Mouse (Mus musculus): Measurements from ENCODE around the gene Eepd1. TPM values are rescaled to one million over a fixed set of nuclear protein-coding genes. Genes with fewer than 3 reads are reported as not detected.

Eepd1 gene
- polyA plus RNA-seq, 1 experiment = 22.8 TPM

DNA sequence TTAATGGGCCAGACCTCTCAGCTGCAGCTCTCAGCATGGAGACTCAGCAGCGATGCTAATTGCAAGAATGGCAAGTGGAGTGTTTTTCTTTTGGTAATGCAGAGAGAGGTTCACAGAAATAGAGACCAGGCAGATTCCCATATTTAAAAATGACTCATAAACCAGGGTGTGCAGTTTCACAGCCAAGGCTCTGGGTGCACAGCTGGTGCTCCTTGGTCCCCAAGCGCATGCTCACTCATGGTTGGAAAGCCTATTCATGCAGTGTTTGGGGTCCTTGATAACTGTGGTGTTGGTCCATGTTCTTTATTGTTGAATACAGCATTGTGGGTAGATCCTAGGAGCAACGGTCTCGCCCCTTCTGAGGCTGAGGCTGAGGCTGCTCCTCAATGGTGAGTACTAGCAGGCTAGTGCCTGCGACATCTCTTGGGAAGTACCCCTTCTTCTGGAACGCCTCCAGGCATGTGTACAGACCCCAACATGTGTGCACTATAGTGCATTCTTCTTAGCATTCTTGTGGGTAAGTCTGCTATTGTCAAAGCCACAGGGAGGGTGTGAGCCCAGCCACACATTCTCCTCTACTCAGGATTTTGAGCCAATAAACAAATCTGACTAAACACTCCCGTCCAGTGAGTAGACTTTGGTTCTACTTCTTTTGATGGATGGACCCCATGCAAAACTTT is 46.2 kb downstream of the Eepd1 start:
- DNase-seq (ENCODE audit: extremely low spot score in 1 of 2, low spot score in 1 of 2) = no peak

DNA sequence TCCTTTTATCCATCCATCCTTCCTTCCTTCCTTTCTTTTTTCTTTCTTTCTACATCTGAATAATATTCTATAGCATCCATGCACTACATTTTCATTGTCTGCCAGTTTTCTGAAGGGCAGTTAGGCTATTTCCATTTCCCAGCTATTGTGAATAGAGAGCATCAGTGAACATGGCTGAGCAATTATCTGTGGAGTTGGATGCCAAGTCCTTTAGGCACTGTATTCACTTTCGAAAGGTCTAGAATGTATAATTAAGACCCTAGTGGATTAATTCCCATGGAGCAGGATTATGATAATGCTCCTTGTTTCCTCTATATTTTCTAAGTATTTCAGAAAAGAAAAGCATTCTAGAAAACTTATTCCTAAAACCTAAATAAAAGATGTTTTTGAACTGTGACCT is 50.3 kb downstream of the Eepd1 start:
- no peak for DNase-seq (ENCODE audit: extremely low spot score in 1 of 2, low spot score in 1 of 2)

DNA sequence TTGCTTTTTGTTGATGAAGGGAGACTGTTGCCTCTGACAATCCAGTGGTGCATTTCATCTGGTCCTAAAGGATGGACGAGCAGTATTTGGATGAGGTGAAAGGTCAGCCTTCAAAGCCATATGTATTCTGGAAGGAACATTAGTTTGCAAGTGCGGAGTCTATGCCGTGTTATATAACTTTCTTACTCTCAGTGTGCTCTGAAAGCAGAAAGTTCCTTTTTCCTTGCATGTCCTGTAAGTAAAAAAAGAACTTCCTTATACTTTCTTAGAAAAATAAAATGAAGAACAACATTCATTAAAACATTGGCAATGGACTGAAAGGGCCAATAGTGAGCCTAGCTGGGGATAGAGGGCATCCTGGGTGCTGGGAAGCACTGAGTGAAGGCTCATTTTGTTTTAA is 50.8 kb downstream of the Eepd1 start:
- DNase-seq (ENCODE audit: extremely low spot score in 1 of 2, low spot score in 1 of 2) = no peak

DNA sequence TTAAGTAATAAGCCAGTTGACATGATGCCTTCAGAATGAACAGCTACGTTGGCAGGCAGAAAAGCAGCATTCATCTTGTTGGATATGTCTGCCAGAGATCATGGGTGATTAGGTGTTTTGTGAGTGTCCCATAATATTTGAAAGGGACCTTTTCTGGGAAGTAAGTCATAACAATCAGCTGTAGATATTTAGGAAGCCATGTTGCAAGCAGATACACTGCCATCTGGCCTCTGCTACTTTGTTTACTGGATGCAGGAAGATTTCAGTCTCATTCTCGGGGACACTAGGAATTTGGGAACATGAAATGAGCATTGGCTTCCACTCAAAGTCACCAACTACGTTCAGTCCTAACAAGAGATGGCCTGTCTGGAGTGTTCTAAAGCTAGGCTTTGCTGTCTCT is 54.1 kb downstream of the Eepd1 start:
- DNase-seq (ENCODE audit: extremely low spot score in 1 of 2, low spot score in 1 of 2) = no peak

DNA sequence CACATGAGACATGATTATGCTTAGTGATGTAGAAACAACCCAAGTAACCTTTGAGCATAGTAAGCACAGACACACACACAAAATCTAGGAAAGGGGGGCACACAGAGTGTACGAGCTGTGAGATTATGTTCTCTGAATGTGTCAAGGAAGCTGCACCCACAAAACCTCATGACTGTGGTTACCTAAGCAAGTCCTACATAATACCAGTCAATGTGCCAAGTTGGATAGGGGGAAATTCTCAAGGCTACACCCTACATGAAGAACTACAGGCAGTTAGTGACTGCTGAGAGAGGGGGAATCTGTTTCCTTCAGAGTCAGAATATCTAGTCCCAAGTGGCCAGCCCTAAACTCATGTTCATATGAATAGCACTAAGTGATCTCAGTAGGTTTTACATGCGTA is 58.1 kb downstream of the Eepd1 start:
- no peak for DNase-seq (ENCODE audit: extremely low spot score in 1 of 2, low spot score in 1 of 2)

DNA sequence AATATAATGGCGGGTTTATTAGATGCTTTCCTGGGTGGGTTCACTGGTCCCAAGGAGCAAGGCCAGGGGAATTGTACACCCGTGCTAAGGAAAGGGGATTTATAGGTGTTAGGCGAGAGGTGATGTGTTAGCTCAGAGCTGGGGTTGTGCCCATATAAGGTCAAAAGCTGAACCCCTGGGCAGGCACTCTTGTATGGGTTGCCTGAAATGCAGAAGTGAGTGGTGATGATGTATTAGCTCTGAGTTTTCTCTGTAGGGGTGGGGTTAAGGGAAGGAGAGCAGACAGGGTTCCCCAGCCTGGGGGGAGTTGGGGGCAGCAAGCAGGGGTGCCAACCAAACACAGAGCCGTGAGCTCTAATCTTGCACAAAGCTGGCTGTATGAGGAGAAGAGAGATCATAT is 60.0 kb downstream of the Eepd1 start:
- no peak for DNase-seq (ENCODE audit: extremely low spot score in 1 of 2, low spot score in 1 of 2)

DNA sequence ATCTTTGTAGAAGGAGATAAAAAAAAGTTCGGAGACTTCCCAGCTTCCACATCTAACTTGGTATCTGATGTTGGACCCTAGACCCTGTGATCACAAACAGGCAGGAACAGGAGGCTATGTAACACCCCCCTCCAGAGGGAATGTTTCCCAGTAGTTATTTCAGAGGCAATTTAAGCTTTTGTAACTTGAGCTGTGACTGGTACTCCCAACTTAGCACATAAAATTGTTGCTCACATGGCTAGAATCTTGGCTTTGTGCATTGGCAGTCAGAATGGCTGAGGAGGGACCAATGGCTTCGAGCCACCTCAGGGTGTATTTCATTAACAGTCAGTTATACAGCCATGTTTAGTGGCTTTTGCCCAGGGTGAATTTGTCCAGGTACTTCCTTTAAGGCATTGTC is 63.9 kb downstream of the Eepd1 start:
- no peak for DNase-seq (ENCODE audit: extremely low spot score in 1 of 2, low spot score in 1 of 2)

DNA sequence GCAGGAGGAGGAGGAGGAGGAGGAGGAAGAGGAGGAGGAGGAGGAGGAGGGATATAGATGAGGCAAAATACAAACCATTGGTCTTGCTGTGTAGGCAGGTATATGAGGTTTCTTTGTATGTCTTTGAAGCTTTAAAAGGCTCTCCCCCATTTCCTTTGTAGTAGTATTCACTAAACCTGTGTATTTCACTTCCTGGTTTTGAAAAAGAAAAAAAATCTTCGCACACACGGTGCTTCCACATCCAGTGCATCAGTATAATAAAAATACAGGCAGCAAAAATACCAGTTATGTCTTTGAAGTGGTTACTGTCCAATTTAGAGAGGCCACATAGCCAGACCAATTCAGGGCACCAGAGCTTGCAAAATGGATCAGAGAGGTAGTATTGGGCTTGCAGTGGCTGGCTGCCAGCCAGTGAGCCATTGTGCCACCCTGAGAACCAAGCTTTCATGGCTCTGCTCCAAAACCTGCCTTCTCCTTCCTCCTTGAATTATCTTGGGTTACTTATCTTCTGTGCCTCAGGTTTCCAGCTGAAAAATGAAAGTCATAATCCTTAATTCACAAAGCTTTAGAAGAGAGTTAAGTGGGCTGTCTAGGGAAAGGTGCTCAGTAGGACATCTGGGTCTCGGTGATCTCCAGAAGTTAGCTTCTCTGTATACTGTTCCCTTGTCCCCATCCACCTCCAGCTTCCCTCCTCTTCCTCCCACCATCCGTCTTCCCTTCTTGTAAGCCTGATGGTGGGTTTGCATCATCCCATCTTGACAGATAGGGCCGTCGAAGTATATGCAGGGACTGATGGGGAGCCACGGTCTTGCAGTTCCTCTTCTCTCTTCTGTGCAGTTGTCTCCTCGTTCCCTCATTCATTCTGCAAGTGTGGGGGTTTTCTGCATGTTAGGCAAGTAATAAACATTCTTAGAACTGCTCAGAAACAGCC is 68.0 kb downstream of the Eepd1 start:
- DNase-seq (ENCODE audit: extremely low spot score in 1 of 2, low spot score in 1 of 2) = no peak

DNA sequence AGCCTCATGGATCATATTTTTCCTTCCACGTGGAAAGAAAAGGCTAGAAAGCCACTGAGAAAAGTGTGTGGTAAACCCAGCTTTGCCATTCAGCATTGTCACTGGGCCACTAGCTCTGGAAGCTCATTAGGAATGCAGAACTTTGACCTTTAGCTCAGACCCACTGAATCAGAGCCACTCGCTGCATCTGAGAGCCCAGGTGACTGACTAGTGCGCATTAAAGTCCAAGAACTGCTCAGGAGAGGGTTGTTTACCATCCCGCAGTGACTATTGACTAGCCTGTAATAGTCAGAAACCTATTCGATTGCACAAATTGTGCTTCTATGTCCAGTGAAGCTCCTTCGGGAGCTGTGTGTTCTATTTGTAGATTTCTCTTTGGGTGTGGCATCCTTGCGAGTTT is 68.8 kb downstream of the Eepd1 start:
- no peak for DNase-seq (ENCODE audit: extremely low spot score in 1 of 2, low spot score in 1 of 2)

DNA sequence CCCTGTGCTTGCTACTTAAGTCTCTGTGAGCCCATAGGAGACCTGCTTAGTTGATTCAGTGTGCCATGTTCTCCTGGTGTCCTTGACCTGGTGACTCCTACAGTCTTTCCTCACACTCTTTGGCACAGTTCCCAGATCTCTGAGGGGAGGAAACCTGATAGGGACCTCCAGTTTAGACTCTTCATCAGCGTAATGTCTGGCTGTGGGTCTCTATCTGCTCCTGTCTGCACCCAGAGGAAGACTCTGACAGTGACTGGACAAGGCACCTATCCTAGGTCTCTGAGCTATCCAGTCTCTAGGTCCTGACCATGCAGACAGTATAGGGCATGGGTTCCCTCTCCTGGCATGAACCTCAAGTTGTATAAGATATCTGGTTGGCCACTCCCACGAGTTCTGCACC is 71.2 kb downstream of the Eepd1 start:
- no peak for DNase-seq (ENCODE audit: extremely low spot score in 1 of 2, low spot score in 1 of 2)

DNA sequence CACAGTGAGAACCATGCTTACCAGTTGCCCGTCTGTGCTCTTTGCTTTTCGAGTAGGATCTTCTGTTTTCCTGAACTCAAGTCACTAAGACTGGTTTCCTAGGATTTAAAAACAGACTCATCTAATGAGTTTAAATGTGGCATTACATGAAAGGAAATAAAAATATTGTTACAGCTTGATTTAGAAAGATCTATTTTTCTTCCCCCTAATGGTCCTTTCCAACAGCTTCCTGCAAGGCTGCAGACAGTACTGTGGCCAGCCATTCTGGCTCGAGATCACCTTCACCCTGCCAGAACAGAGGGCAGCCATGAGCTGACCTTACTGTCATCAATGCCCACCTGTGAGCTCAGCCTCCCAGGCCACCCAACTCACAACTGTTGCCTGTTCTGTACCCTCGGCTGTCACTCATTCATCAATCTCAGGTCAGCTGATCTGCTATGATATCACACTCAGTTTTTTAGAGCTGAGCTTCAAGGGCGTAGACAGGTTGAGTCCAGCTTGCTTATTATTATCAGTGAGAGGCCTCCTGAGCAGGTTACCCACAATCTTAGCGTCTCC is 73.0 kb downstream of the Eepd1 start:
- no peak for DNase-seq (ENCODE audit: extremely low spot score in 1 of 2, low spot score in 1 of 2)

DNA sequence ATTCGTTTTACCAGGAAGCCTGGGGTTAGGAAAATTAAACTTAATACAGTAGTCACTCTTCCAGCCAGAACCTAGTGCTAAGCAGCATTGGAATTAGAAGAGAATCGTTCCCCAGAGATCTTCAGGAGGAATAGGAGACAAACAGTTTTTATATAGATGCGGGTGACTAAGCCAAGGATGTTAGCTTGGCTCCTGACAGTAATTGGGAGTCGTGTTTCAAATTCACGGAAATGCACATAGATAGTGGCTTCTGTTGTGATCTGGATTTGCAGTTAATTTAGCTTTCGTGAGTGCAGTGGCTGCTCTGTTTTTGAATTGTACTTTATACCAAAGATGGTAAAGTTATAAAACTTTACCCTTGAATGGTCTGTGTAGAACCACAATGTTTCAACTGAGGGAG is 73.9 kb downstream of the Eepd1 start:
- DNase-seq (ENCODE audit: extremely low spot score in 1 of 2, low spot score in 1 of 2) = no peak

DNA sequence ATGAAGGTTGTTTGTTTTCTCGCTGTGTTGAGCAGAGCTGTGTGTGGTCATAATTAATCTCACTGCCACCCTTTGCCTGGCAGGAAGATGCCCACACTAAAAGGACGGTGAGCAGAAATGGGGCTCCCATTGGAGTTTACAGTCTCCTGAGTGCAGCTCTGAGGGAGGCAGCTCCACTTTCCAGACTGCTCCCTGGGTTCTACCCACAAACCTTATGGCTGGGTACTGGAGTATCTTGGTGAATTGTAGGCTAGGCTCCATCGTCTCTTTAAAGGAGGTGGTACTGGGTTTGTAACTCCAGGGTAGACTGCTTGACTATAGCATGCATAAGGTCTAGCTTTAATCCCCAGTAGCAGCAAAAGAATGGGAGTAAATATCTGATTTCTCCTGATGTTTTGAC is 74.7 kb downstream of the Eepd1 start:
- no peak for DNase-seq (ENCODE audit: extremely low spot score in 1 of 2, low spot score in 1 of 2)

DNA sequence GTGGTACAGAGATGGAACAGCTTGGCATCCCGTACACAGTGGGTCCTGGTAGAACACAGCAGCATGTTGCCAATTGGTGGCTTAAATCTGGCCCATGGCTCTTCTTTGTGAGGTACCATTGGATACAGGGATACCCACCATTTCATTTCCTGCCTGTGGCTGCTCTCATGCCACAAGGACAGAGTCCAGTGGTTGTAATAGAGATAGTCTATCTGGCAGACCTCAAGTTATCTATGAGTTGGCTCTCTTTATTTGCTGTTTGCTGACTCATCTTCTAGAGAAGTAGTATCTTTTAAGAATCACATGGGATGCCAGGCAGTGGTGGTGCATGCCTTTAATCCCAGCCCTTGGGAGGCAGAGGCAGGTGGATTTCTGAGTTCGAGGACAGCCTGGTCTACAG is 76.0 kb downstream of the Eepd1 start:
- no peak for DNase-seq (ENCODE audit: extremely low spot score in 1 of 2, low spot score in 1 of 2)

DNA sequence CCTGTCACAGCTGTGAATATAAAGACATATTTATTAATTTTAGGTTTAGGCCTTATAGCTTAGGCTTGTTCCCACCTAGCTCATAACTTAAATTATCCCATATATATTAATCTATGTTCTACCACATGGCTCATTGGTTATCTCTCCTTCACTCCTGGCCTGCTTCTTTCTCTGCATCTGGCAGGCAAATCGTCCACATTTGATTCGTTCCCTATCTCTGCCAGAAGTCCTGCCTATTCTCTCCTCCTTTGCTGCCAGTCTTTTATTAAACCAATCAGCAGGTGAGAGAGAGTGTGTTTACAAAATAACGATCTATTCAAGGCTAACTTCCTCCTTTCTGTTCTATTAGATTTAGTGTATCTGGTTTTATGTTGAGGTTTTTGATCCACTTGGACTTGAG is 77.5 kb downstream of the Eepd1 start:
- DNase-seq (ENCODE audit: extremely low spot score in 1 of 2, low spot score in 1 of 2) = no peak

DNA sequence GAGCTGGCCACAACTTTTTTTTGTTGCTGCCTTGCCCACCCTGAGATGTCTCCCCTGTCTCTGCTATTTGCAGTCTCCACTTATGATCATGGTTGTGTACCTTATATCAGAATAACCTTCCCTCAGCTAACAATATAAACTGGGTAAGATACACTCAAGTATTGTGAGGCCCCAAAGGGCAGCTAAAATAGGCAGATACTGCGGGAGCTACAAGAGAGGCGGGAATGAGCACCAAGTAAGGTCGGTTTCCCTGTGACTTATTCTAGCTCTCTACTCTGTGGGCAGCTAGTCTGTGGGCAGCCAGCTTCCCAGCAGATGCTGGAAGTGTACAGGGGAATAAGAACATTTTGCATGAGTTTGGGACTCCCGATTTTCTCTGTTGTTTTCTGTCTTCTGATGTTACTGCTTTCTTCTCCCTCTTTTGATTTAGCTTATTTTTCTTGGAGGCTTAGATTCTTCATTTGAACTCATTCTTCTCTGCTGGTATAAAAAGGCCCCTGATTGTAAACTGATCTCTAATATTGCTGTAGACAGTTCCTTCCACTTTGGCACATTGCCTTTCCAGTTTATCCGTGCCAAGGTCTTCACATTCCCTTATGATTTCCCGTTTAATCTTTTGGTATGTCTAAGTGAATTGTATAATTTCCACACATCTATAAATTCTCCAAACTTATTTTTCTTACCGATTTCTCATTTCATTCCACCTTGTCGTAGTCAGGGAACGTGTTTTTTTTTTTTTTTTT is 78.8 kb downstream of the Eepd1 start:
- DNase-seq (ENCODE audit: extremely low spot score in 1 of 2, low spot score in 1 of 2) = no peak

DNA sequence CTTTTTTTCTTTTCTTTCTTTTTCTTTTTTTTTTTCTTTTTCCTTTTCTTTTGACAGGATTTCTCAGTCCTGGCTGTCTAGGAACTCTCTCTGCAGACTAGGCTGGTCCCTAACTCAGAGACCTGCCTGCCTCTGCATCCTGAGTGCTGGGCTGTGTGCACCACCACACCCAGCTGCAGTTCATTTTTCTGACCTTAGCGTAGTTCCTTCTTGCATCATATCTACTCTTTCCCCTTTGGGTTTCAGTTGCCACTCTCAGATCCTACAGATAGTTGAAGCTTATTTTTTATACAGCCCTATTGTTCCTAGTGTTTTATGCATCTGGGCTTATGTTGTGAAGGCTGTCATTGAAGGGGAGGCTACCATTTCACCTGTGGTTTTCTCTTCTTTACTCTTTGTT is 79.8 kb downstream of the Eepd1 start:
- DNase-seq (ENCODE audit: extremely low spot score in 1 of 2, low spot score in 1 of 2) = no peak

DNA sequence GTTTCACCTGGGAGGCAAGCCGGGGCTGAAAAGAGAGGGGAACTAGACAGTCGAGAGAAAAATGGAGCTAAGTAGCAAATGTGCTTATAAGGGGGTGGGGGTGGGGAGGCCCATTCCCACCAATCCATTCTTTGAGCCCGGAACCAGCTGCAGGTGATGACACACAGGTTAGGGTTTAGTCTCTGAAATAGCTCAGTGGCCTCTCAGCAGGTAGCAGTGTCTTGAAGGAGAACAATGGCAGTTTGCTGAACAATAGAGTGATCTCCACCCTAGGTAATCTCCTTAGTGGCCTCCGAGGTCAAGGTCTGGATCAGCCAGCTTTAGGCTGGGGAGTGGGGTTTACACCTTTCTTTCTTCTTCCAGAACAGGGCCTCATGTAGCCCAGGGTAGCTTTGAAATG is 82.5 kb downstream of the Eepd1 start:
- no peak for DNase-seq (ENCODE audit: extremely low spot score in 1 of 2, low spot score in 1 of 2)

DNA sequence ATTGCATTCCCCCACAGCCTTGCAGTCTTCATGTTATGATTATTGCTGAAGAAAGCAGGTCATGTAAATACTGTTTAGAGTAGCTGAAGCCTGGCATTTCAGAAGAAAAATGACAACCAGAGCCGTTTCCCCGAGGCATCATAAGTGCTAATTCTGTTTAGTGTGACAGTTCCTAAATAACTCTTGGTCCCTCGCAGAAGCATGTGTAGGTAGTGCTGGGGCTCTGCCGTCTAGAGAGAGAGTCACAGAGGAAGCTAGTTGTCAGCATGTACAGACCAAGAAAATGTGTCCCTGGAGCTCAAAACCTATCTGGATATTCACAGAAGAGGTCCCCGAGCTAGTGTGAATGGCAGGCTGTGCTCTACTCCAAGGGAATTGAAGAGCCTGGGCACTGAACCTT is 85.7 kb downstream of the Eepd1 start:
- DNase-seq (ENCODE audit: extremely low spot score in 1 of 2, low spot score in 1 of 2) = no peak

DNA sequence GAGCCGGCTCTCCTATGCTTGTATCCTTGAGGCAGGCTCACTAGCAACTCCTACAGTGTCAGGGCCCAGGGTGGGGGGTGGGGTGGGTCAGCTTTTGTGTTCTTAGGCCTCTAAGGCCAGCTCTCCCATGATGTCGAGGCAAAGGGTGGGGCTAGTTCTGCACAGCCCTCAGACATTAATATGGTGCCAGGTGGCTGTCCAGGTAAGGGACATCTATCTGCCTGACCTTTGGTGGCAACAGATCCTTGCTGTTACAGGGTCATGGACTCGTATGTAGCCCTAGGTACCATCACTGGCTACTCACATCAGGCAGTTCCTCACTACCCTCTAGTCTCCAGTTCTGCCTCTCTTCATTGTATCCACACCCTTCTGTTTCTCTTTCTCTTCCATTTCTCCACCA is 87.4 kb downstream of the Eepd1 start:
- no peak for DNase-seq (ENCODE audit: extremely low spot score in 1 of 2, low spot score in 1 of 2)

DNA sequence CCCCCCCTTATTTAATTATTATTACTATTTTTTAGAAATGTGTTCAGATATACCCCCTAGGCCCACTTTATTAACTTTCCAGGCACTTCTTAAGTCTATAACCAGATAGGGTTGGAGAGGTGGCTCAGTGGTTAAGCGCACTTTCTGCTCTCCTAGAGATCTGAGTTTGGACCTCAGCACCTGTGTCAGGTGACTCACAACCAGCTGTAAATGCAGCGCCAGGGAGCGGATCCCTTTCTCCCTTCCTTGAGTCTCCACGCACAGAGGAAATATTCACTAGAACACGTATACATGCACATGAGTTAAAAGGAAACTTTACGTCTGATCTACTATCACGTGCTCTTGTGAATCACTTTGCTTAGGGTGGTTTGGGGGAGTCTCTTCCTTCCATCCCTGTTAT is 88.7 kb downstream of the Eepd1 start:
- no peak for DNase-seq (ENCODE audit: extremely low spot score in 1 of 2, low spot score in 1 of 2)

Data from frontal cortex, adult 2 months (tissue).